Mouse (Mus musculus): ENCODE data around the gene Gpatch8. TPM values are rescaled to one million over a fixed set of nuclear protein-coding genes. Genes with fewer than 3 reads are reported as not detected.

Gpatch8 gene
- polyA plus RNA-seq, 1 experiment from 2014 or later = 20.1 TPM

DNA sequence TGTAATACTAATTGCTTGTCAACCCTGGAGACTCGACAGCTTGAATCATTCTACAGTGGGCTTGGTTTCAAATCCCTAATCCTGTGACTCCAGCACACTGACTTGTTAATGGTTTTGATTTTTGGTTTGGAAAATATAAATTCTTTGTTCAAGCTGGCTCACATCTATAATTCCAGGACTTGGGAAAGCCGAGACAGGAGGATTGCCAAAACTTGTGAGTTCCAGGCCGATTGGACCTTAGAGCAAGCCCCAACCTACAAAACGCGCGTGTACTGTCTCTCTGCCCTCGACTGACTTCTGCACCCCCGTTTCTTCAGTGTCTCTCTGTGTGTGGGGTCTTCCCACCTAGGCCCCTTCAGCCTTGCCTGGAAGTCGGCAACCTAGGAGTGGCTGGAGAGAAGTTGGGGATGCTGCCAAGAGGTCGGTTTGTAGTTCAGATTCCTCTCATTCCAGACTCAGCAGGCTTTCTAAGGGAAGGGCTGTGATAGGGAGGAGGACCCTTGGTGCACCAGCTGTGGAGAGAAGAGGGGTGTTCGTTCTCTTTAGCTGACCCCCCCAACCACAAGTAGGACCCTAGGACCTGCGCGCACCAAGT lies 25.9 kb upstream of the Gpatch8 start:
- no peak for ATAC-seq (ENCODE audit: insufficient read depth)
- 42% methylated on average over 13 of the region's 13 CpGs for WGBS (ENCODE audit: insufficient replicate concordance)
- Histone ChIP-seq H3K9me3 (replicated peaks) (no peaks in the 10 kb centered on the region), H3K9ac (no peak overlapping the region), H3K4me2 (no peak overlapping the region), H3K4me1 (replicated peaks) (peaks cover 11% of the 10 kb centered on the region), H3K4me3 (replicated peaks) (no peak overlapping the region), H3K27me3 (peaks cover 55% of the 10 kb centered on the region), H3K27ac (replicated peaks) (no peak overlapping the region), H3K36me3 (replicated peaks) (no peaks in the 10 kb centered on the region)

DNA sequence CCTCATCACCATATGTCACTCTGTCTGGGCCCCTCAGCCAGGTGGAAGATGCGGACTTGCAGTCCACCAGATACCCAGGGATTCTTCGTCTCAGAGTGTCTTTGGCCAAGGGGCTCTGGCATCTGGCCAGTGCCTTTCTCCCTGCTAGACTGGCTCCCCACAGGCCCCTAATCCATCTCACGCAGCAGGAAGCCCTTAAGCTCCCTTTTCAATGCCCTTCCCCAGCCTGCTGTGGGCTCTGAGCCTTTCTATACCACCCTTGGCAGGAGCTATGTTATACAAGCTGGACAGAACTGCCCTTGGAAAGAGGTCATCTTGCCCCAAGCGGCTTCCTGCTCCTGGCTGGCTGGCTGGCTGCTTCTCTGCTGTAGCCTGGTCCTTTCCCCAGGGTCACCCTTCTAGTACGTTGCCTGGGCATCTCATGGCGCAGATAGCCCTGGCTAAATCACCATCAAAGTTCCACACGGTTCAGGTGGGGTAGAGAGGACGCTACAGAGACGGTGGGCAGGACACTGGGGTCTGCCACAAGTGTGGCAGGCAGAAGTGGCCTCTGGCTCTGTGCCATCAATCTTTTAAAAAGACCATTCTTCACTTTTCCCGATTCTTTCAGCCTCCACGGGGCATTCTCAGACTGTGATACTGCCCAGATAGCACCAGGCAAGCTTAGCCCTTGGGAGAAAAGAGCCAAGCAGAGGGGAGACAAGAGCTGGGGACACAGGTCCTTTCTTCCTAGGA lies 25.3 kb upstream of the Gpatch8 start:
- 36% methylated on average over 11 of the region's 11 CpGs for WGBS (ENCODE audit: insufficient replicate concordance)
- ATAC-seq (ENCODE audit: insufficient read depth) = no peak
- H3K27ac ChIP-seq (replicated peaks) = no peak overlapping the region

DNA sequence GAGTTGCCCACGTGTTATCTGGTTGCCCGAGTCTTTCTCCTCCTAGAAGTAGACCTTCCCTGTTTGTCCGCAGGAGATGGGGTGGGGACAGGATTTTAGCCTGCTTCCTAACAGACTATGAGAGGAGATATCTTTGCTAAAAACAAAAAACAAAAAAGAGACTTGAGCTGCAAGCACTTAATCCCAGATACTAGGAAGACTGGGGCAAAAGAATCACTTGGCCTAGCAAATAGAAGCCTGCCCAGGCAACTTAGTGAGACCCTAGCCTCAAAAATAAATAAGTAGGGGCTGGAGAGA lies 23.8 kb upstream of the Gpatch8 start:
- ATAC-seq (ENCODE audit: insufficient read depth) = no peak
- Histone ChIP-seq H3K4me1 (replicated peaks) (peaks cover 11% of the 10 kb centered on the region), H3K9me3 (replicated peaks) (no peaks in the 10 kb centered on the region), H3K36me3 (replicated peaks) (no peaks in the 10 kb centered on the region), H3K27me3 (peaks cover 67% of the 10 kb centered on the region), H3K27ac (replicated peaks) (no peak overlapping the region), H3K4me3 (replicated peaks) (no peak overlapping the region), H3K4me2 (no peak overlapping the region), H3K9ac (no peak overlapping the region)
- WGBS (ENCODE audit: insufficient replicate concordance) = 50% methylated on average over 3 of the region's 3 CpGs

More for the DNA sequence above, 25.3 kb upstream of the Gpatch8 start:
- Histone ChIP-seq H3K36me3 (replicated peaks) (no peaks in the 10 kb centered on the region), H3K9ac (no peak overlapping the region), H3K4me1 (replicated peaks) (peaks cover 11% of the 10 kb centered on the region), H3K4me3 (replicated peaks) (no peak overlapping the region), H3K9me3 (replicated peaks) (no peaks in the 10 kb centered on the region), H3K27me3 (peaks cover 61% of the 10 kb centered on the region), H3K4me2 (no peak overlapping the region)

DNA sequence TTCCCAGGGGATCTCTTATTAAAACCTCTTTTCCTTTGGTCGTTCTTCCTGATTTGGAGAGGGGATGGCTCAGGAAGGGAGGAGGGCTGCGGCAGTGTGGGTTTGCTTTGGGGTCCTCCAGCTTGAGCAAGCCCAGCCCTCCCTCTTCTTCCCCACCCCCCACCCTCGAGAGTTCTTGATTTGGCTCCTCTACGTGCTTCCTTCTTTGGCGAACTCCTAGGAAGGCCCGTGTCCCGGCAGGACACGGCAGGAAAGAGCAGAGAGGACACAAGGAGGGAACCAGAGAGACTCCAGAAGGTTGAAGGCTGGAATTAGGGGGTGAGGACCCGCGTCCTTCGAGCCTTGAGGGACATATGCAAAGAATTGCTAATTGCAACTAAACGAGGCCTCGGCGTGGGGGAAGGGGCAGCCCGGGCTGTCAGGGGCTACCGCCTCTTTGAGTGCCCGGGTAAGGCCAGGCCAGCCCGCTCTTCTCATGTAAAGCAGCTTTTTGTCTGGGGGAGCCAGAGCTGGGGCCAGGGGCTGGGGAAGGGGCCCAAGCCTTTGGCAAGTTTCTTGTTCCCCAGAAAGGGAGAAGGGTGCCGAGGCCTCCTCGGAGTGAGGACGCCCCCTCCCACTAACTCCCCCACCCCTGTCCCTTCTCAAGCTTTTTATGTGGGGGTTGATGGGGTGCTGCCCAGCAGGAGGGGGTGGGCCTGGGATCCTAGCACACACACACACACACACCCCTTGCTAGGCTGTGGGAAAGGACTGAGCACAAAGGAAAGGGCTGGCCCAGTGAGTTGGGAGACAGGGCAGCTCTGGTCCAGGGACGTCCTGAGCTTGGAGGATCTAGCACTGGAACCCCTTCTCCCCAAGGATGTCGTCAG lies 23.2 kb upstream of the Gpatch8 start, which contains the start of gene Gm11627:
Gene Gm11627 (minus strand): TSS at position 297 of the 869 bp plus-strand sequence.
- Histone ChIP-seq H3K36me3 (replicated peaks) (no peaks in the 10 kb centered on the region), H3K9ac (no peak within 1 kb of the TSS), H3K9me3 (replicated peaks) (no peaks in the 10 kb centered on the region), H3K4me3 (replicated peaks) (no peak within 1 kb of the TSS; the same call in 1 of the 2 replicates), H3K27me3 (peaks cover 67% of the 10 kb centered on the region), H3K27ac (replicated peaks) (no peak within 1 kb of the TSS), H3K4me1 (replicated peaks) (peaks cover 11% of the 10 kb centered on the region), H3K4me2 (peak within 1 kb of the TSS; percentile 59)
- no peak for ATAC-seq (ENCODE audit: insufficient read depth)
- 23% methylated on average over 23 of the region's 23 CpGs for WGBS (ENCODE audit: insufficient replicate concordance)

DNA sequence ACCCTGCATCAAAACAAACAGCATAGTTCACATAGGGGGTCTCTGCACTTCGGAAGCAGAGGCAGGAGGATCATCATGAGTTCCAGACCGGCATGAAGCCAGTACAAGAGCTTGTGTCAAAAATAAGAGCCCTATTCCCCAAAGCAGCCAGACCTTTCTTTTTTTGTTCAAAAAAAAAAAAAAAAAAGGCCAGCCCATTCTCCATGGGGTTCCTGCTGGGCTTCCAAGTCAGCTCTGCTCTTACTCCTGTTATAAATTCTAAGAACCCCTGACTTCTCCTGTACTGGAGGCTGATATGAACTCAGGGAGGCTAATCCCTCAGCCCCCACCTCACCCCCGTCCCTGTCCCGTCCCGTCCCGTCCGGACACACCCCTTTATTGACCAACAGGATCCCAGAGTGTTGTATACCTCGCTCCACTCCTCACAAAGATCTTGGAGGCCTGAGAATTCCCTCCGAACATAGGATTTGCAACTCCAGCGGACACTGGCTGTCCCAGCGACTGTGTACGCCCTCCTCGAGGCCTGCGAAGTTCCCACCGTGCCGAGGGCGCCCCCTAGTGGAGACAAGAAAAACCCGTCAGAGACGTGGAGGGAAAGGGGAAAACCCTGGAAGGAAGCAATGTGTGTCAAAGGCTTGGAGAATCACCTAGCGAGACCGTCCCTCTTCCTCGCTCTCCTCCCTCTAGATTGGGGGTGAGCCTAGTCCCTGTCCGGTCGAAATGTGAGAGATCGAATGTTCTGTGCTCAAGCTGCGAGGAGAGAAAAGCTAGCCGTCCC lies 22.3 kb upstream of the Gpatch8 start:
- Histone ChIP-seq H3K27me3 (peaks cover 61% of the 10 kb centered on the region), H3K9me3 (replicated peaks) (no peaks in the 10 kb centered on the region), H3K36me3 (replicated peaks) (no peaks in the 10 kb centered on the region), H3K9ac (no peak overlapping the region), H3K4me2 (peak overlapping the region; percentile 59), H3K27ac (replicated peaks) (no peak overlapping the region), H3K4me3 (replicated peaks) (no peak overlapping the region; the same call in 1 of the 2 replicates), H3K4me1 (replicated peaks) (peaks cover 11% of the 10 kb centered on the region)
- 5% methylated on average over 27 of the region's 27 CpGs for WGBS (ENCODE audit: insufficient replicate concordance)
- ATAC-seq (ENCODE audit: insufficient read depth) = no peak

DNA sequence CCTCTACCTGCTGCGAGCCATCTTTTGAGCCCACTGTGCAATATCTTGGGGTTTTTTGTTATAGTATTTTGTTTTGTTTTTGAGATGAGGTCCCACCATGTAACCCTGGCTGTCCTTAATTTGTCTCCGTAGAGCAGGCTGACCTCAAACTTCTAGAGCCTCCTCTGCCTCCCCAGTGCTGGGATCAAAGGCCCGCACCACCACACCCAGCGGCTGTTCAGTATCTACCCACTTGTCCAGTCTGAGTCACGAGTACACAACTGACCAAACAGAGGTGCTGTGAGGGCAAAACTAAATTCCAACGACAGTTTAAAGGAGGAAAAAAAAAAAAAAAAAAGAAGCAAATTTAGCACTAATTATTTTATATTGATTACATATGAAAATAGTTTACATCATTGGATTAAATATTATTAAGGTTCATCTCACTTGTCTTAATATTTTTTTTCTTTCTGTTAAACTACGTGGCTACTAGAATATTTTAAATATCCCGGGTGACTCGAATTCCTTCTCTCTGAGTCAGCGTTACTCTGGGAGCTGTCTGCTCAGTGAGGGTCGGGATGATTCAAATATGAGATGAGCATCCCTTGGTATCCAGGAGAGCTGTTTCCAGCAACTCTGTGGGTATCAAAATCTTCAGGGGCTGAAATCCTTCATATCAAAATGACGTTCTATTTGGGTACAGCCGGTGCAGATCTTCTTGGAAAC lies 20.0 kb upstream of the Gpatch8 start:
- H3K4me3 ChIP-seq (replicated peaks) = no peak overlapping the region
- peaks cover 39% of the 10 kb centered on the region for H3K27me3 ChIP-seq
- H3K4me2 ChIP-seq = no peak overlapping the region
- H3K9ac ChIP-seq = no peak overlapping the region
- peaks cover 13% of the 10 kb centered on the region for H3K4me1 ChIP-seq (replicated peaks)
- no peaks in the 10 kb centered on the region for H3K9me3 ChIP-seq (replicated peaks)
- no peaks in the 10 kb centered on the region for H3K36me3 ChIP-seq (replicated peaks)
- no peak for ATAC-seq (ENCODE audit: insufficient read depth)
- WGBS (ENCODE audit: insufficient replicate concordance) = 62% methylated on average over 13 of the region's 13 CpGs
- no peak overlapping the region for H3K27ac ChIP-seq (replicated peaks)

DNA sequence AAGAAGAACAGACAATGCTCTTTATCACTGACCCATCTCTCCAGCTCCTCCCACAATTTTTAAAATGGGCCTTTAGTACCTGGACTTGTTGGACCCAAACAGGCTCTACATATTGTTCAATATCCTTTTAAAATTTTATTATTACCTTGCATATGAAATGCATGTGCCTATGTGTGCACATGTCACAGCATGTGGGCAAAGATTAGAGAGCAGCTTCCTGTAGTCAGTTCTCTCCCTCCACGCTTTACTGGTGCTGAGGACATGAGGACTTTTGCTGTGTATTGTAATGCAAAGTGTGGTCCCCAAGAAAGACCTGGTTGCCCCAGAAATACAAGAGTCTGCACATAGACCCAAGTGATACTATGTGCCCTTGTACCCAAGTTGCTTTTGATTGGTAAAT lies 18.8 kb upstream of the Gpatch8 start:
- Histone ChIP-seq H3K27ac (replicated peaks) (no peak overlapping the region), H3K4me3 (replicated peaks) (no peak overlapping the region), H3K9ac (no peak overlapping the region), H3K27me3 (peaks cover 30% of the 10 kb centered on the region), H3K36me3 (replicated peaks) (no peaks in the 10 kb centered on the region), H3K9me3 (replicated peaks) (no peaks in the 10 kb centered on the region), H3K4me1 (replicated peaks) (peaks cover 13% of the 10 kb centered on the region), H3K4me2 (no peak overlapping the region)
- no peak for ATAC-seq (ENCODE audit: insufficient read depth)
- WGBS (ENCODE audit: insufficient replicate concordance) = 28% methylated on average over 1 of the region's 1 CpGs

DNA sequence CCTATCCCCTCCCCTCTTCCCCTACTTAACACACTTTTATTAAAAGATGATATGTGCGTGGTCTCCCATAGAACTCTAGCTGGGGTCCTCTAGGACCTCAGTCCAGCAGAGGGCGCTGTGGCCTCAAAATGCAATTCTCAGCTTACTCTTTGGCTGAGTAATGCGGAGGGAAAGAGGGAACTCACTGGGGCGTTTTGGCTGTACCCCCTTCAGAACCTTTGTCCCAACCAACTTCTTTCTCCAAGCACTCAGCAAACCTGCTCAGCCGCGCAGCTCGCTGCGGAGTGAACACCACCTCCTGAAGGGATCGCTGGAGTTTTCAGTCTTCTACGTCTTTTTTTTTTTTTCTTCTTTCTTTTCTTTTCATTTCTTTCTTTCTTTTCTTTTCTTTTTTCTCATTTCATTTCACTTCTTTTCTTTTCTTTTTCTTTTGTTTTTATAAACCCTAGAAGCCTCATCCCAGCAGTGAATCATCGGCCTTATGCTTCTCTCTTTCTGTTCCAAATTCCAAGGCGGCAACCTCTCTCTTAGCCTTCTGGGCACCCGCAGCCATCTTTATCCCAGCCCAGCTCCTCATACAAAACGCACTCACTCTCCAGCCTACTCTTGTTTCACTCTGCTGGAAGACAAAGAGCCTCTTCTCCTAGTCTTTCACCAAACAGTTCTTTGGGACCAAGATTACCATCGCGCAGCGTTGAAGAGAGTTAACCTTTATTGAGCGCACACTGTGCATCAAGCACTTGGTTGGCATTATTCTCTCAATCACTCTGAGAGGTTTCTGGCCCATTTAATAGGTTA lies 16.9 kb upstream of the Gpatch8 start:
- Histone ChIP-seq H3K27ac (replicated peaks) (no peak overlapping the region), H3K4me3 (replicated peaks) (peak overlapping the region; percentile 55), H3K36me3 (replicated peaks) (no peaks in the 10 kb centered on the region), H3K9ac (peak overlapping the region; percentile 63), H3K4me2 (peak overlapping the region; percentile 84), H3K27me3 (peaks cover 18% of the 10 kb centered on the region), H3K4me1 (replicated peaks) (peaks cover 2% of the 10 kb centered on the region), H3K9me3 (replicated peaks) (no peaks in the 10 kb centered on the region)
- ATAC-seq (ENCODE audit: insufficient read depth) = no peak
- WGBS (ENCODE audit: insufficient replicate concordance) = 17% methylated on average over 18 of the region's 18 CpGs

DNA sequence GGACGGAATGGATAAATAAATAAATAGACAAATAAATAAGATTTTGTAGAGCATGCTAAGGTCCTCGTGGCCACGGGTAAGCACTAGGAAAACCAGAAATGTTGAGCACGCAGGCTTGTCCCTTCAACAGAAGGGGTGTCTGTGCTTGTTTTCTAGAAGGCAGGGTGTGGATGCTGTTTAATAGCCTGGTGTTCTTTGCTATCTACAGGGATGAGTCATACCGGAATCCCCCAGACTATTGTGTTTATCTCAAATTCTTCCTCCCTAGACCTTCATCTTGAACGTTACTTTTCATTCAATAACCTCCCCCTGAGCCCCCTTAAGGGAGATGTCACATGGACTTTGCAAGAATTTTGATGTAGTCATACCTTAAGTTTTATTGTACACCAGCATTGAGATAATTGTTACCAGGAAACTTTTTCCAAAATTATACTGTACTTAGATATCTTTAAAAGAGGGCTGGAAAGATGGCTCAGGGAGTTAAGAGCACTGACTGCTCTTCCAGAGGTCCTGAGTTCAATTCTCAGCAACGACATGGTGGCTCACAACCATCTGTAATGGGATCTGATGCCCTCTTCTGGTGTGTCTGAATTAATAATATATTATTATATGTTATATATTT lies 12.7 kb upstream of the Gpatch8 start:
- Histone ChIP-seq H3K36me3 (replicated peaks) (no peaks in the 10 kb centered on the region), H3K9ac (no peak overlapping the region), H3K4me2 (no peak overlapping the region), H3K4me3 (replicated peaks) (no peak overlapping the region), H3K9me3 (replicated peaks) (no peaks in the 10 kb centered on the region), H3K4me1 (replicated peaks) (peaks cover 18% of the 10 kb centered on the region), H3K27me3 (no peaks in the 10 kb centered on the region), H3K27ac (replicated peaks) (no peak overlapping the region)
- ATAC-seq (ENCODE audit: insufficient read depth) = no peak
- whole genome bisulfite sequencing (ENCODE audit: insufficient replicate concordance) = 50% methylated on average over 7 of the region's 7 CpGs
